Mouse (Mus musculus): ENCODE data around the gene Dlx6. TPM values are rescaled to one million over a fixed set of nuclear protein-coding genes. Genes with fewer than 3 reads are reported as not detected.
A peak's percentile ranks its signal among the peaks of the same experiment; 100 is the strongest.

The Dlx6 gene
- polyA plus RNA-seq (2015; fragmentation: Nextera tagmentation; extraction: Ambion mirVana): 0.41 TPM in 1 of 2 replicates, not detected in the other

- Histone ChIP-seq H3K4me2 (peak within 1 kb of the TSS; percentile 60), H3K4me3 (replicated peaks) (peak within 1 kb of the TSS; percentile 32), H3K36me3 (no peaks in the 10 kb centered on the region), H3K9me3 (replicated peaks) (no peaks in the 10 kb centered on the region), H3K27ac (replicated peaks) (no peak within 1 kb of the TSS), H3K4me1 (peaks cover 25% of the 10 kb centered on the region), H3K9ac (replicated peaks) (no peak within 1 kb of the TSS), H3K27me3 (replicated peaks) (peaks cover 81% of the 10 kb centered on the region)
- peak; percentile 70 for ATAC-seq (ENCODE audit: low FRiP score)
- under 1% methylated on average over 39 of the region's 52 CpGs for WGBS
These were observed at the start of gene Dlx6 for GRCm38 (mm10) chr6:6863160-6863870. Dlx6 (plus strand) TSS chr6:6863334.

GRCm38 (mm10) chr6:6816821-6817220 lies 46.3 kb upstream of the Dlx6 start:
- no peaks in the 10 kb centered on the region for H3K36me3 ChIP-seq
- H3K9me3 ChIP-seq (replicated peaks): no peaks in the 10 kb centered on the region
- 89% methylated on average over 6 of the region's 6 CpGs for WGBS
- peaks cover 12% of the 10 kb centered on the region for H3K4me1 ChIP-seq
- H3K27me3 ChIP-seq (replicated peaks): no peaks in the 10 kb centered on the region
- H3K4me2 ChIP-seq: no peak overlapping the region
- no peak for ATAC-seq (ENCODE audit: low FRiP score)
- no peak overlapping the region for H3K9ac ChIP-seq (replicated peaks)
- H3K27ac ChIP-seq (replicated peaks): no peak overlapping the region
- H3K4me3 ChIP-seq (replicated peaks): no peak overlapping the region

- no peak overlapping the region for H3K9ac ChIP-seq (replicated peaks)
- 21% methylated on average over 9 of the region's 9 CpGs for WGBS
- ATAC-seq (ENCODE audit: low FRiP score): peak; percentile 57
- H3K27ac ChIP-seq (replicated peaks): no peak overlapping the region
- H3K9me3 ChIP-seq (replicated peaks): no peaks in the 10 kb centered on the region
- no peaks in the 10 kb centered on the region for H3K36me3 ChIP-seq
- H3K4me1 ChIP-seq: peaks cover 12% of the 10 kb centered on the region
- H3K27me3 ChIP-seq (replicated peaks): no peaks in the 10 kb centered on the region
- H3K4me3 ChIP-seq (replicated peaks): no peak overlapping the region
- no peak overlapping the region; the same call in 1 of the 2 replicates for H3K4me2 ChIP-seq
These were observed 44.9 kb upstream of the Dlx6 start for GRCm38 (mm10) chr6:6818036-6818788.

GRCm38 (mm10) chr6:6819134-6819533 lies 44.0 kb upstream of the Dlx6 start:
- H3K4me3 ChIP-seq (replicated peaks): 0 out of 2 replicates have a peak overlapping the region, but pooled peaks have one; percentile 1
- no peaks in the 10 kb centered on the region for H3K27me3 ChIP-seq (replicated peaks)
- H3K9ac ChIP-seq (replicated peaks): no peak overlapping the region
- H3K36me3 ChIP-seq: no peaks in the 10 kb centered on the region
- ATAC-seq (ENCODE audit: low FRiP score): no peak
- H3K4me2 ChIP-seq: peak overlapping the region; percentile 38
- no peaks in the 10 kb centered on the region for H3K9me3 ChIP-seq (replicated peaks)
- peaks cover 12% of the 10 kb centered on the region for H3K4me1 ChIP-seq
- no peak overlapping the region for H3K27ac ChIP-seq (replicated peaks)
- WGBS: 11% methylated on average over 7 of the region's 7 CpGs

- H3K4me3 ChIP-seq (replicated peaks): no peak overlapping the region
- H3K36me3 ChIP-seq: no peaks in the 10 kb centered on the region
- H3K4me1 ChIP-seq: no peaks in the 10 kb centered on the region
- no peak overlapping the region for H3K4me2 ChIP-seq
- no peak overlapping the region for H3K27ac ChIP-seq (replicated peaks)
- no peaks in the 10 kb centered on the region for H3K9me3 ChIP-seq (replicated peaks)
- no peak for ATAC-seq (ENCODE audit: low FRiP score)
- H3K9ac ChIP-seq (replicated peaks): no peak overlapping the region
- no peaks in the 10 kb centered on the region for H3K27me3 ChIP-seq (replicated peaks)
These were observed 37.8 kb upstream of the Dlx6 start for GRCm38 (mm10) chr6:6825313-6825712.

GRCm38 (mm10) chr6:6826861-6827260 lies 36.3 kb upstream of the Dlx6 start:
- no peaks in the 10 kb centered on the region for H3K27me3 ChIP-seq (replicated peaks)
- H3K4me3 ChIP-seq (replicated peaks): no peak overlapping the region
- H3K9me3 ChIP-seq (replicated peaks): no peaks in the 10 kb centered on the region
- no peaks in the 10 kb centered on the region for H3K36me3 ChIP-seq
- no peak for ATAC-seq (ENCODE audit: low FRiP score)
- no peak overlapping the region for H3K9ac ChIP-seq (replicated peaks)
- no peaks in the 10 kb centered on the region for H3K4me1 ChIP-seq
- no peak overlapping the region for H3K4me2 ChIP-seq
- WGBS: 100% methylated on average over 1 of the region's 1 CpGs
- no peak overlapping the region for H3K27ac ChIP-seq (replicated peaks)

- Histone ChIP-seq H3K4me2 (no peak overlapping the region), H3K27me3 (replicated peaks) (no peaks in the 10 kb centered on the region), H3K4me3 (replicated peaks) (no peak overlapping the region), H3K9ac (replicated peaks) (no peak overlapping the region), H3K4me1 (no peaks in the 10 kb centered on the region), H3K27ac (replicated peaks) (no peak overlapping the region), H3K9me3 (replicated peaks) (no peaks in the 10 kb centered on the region), H3K36me3 (no peaks in the 10 kb centered on the region)
- WGBS: 84% methylated on average over 7 of the region's 7 CpGs
- no peak for ATAC-seq (ENCODE audit: low FRiP score)
These were observed 32.7 kb upstream of the Dlx6 start for GRCm38 (mm10) chr6:6830446-6830845.

- ATAC-seq (ENCODE audit: low FRiP score): no peak
- Histone ChIP-seq H3K4me1 (no peaks in the 10 kb centered on the region), H3K36me3 (no peaks in the 10 kb centered on the region), H3K4me2 (no peak overlapping the region), H3K4me3 (replicated peaks) (no peak overlapping the region), H3K9ac (replicated peaks) (no peak overlapping the region), H3K27me3 (replicated peaks) (peaks cover 3% of the 10 kb centered on the region; the same call in 1 of the 2 replicates), H3K27ac (replicated peaks) (no peak overlapping the region), H3K9me3 (replicated peaks) (no peaks in the 10 kb centered on the region)
- WGBS: 89% methylated on average over 3 of the region's 3 CpGs
These were observed 29.8 kb upstream of the Dlx6 start for GRCm38 (mm10) chr6:6833301-6833700.

- Histone ChIP-seq H3K9ac (replicated peaks) (no peak overlapping the region), H3K9me3 (replicated peaks) (no peaks in the 10 kb centered on the region), H3K27ac (replicated peaks) (no peak overlapping the region), H3K4me3 (replicated peaks) (no peak overlapping the region), H3K27me3 (replicated peaks) (peaks cover 65% of the 10 kb centered on the region), H3K36me3 (no peaks in the 10 kb centered on the region), H3K4me1 (no peaks in the 10 kb centered on the region), H3K4me2 (no peak overlapping the region)
- 14% methylated on average over 4 of the region's 4 CpGs for WGBS
- ATAC-seq (ENCODE audit: low FRiP score): no peak
These were observed 14.6 kb upstream of the Dlx6 start for GRCm38 (mm10) chr6:6848541-6848940.

GRCm38 (mm10) chr6:6849744-6850143 lies 13.4 kb upstream of the Dlx6 start:
- Histone ChIP-seq H3K4me1 (no peaks in the 10 kb centered on the region), H3K4me2 (no peak overlapping the region), H3K27me3 (replicated peaks) (peaks cover 73% of the 10 kb centered on the region), H3K9me3 (replicated peaks) (no peaks in the 10 kb centered on the region), H3K9ac (replicated peaks) (no peak overlapping the region), H3K4me3 (replicated peaks) (no peak overlapping the region), H3K36me3 (no peaks in the 10 kb centered on the region), H3K27ac (replicated peaks) (no peak overlapping the region)
- ATAC-seq (ENCODE audit: low FRiP score): no peak
- 1% methylated on average over 12 of the region's 12 CpGs for WGBS

- Histone ChIP-seq H3K9ac (replicated peaks) (no peak overlapping the region), H3K4me3 (replicated peaks) (no peak overlapping the region), H3K4me1 (no peaks in the 10 kb centered on the region), H3K4me2 (no peak overlapping the region), H3K9me3 (replicated peaks) (no peaks in the 10 kb centered on the region), H3K27ac (replicated peaks) (no peak overlapping the region), H3K27me3 (replicated peaks) (peaks cover 75% of the 10 kb centered on the region), H3K36me3 (no peaks in the 10 kb centered on the region)
- no peak for ATAC-seq (ENCODE audit: low FRiP score)
- WGBS: 2% methylated on average over 26 of the region's 26 CpGs
These were observed 12.6 kb upstream of the Dlx6 start for GRCm38 (mm10) chr6:6850324-6851060.
